Mouse (Mus musculus) adrenal gland, postnatal 36 days (tissue): ENCODE measurements around the gene Scn9a. TPM values are rescaled to one million over a fixed set of nuclear protein-coding genes. Genes with fewer than 3 reads are reported as not detected.

ENCODE experiments used
- DNase-seq, 2 experiments: peaks; one replicate each; pipeline ENCODE4 v3.0.0; 2021; ENCODE audit warnings: mixed read lengths in 1 of 2
- total RNA-seq, 2 experiments: library from RNA; stranded (reverse); gene quantifications; 2 replicates each; pipeline ENCODE4 v1.2.3; 2021

The Scn9a gene
- total RNA-seq, 2 experiments from 2014 or later: 0.82 to 0.86 TPM

DNA sequence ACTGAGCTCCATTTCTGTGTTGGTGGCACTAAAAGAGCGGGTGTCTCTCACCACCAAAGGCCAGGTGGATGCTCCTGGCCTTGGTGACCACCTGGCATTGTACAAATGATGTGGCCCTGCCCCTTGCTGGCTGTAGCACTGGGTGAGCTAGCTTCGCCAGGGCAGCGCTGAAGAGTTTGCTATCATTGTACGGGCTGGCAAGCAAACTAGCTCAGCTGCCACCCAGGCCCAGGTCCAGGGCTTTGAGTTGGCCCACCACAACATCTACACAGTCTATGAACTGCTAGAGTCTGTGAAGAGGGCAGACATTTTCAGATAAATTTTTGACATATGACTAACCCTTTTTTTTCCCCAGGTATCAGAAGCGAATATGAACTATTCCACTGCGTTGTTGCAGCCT lies 170.8 kb downstream of the Scn9a start:
- DNase-seq: no peak

DNA sequence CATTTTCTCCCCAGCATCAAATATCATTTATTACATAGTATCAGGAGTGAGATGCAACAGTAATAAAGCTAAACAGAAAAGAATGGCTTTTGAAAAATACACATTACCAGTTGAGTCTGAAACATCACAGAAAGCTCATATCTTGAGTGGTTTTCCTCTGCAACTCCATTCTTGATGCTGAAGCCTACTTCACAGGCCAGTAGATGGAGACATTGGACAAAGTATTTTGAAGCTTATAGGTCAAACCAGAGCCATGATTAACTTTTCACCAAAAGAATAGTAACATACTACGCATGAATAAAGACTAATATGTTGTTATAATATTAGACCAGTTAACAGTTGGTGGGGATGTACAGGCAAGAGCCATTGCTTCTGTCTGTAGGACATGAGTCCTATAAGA lies 172.3 kb downstream of the Scn9a start:
- no peak for DNase-seq

DNA sequence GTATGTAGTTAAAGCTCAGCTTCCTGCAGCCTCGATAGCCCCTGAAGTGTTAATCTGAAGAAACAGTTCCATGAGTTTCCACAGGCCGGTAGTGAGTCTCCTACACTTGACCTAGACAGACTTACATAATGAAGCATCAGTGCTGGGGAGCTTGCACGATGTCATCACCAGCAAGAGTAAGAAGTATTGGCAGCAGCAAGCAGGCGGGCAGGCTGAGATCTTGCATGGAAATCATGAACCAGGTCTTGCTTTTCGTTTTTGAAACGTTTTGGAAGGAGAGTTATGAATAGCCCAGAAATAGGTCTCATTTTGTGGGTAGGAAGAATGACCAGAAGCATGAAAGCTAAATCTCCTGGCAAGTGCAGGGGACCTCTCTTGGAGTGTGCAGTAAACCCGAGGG lies 194.1 kb downstream of the Scn9a start, which contains the start of gene Scn1a:
TSS of gene Scn1a (minus strand) at position 130 of the 400 bp plus-strand sequence.
- DNase-seq: no peak

DNA sequence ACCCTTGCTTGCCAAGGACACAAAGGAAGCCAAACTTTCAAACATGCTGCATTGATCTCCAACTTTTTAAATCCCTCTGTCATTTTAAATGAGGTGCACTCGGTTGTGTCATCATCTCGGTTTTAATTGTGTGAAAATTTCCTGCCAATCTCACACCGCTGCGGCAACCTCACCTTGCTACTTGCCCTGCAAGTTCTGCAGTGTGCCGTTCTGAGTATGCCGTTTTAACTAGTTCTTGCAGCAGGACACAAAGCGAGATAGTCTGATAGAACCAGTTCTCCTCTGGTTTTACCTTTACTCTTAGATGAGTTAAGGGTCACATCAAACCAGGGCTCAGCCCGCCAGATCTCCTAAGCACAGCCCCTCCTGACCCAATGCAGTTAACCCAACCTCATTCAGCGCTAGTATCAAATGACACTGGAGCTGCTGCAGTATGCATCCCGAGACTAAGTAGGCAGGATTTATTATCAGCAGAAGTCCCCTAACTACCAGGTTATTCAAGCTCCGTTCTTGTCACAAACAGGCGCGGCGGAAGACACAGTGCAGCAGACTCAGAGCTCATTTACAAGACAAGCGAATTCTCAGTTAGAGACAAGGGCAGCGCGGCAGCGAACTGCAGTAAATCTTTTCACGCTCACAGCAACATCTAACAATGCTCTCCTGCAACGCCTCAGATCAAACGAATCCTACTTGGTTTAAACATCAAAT lies 194.8 kb downstream of the Scn9a start:
- no peak for DNase-seq

DNA sequence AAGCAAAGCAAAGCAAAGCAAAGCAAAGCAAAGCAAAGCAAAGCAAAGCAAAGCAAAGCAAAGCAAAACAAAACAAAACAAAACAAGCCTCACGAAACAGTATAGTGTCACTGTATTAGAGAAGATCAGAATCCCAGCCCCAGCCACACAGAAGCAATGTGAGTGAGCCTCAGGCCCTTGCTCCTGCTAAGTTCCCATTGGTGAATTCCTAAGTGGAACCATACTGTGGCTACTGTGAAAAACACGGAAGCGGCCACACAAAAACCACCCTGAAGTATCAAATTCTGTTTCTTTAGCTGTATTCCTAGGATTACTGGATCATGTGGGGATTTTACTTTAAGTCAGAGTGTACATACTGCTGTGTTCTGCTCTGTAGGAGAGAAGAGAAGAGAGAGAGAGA lies 198.5 kb downstream of the Scn9a start:
- DNase-seq: no peak

Other genes starting within 250 kb of the Scn9a start
- gene Scn1a, start 194.1 kb downstream of the Scn9a start, total RNA-seq: under 1 TPM; 0.13 to 0.26 TPM
- 10 to 100 TPM in 1 of 2 experiments, 1 to 10 TPM in 1; 7.5 to 12.4 TPM for gene Scn7a, start 150.0 kb upstream of the Scn9a start, total RNA-seq